Mouse (Mus musculus) bone marrow macrophage, adult 2 months (primary cell): ENCODE data around the gene Zmynd10.

Experiments used
- CTCF ChIP-seq: IDR thresholded peaks from 2 replicates; pipeline ENCODE4 v1.5.1; 2012; ENCODE audit warnings: low read depth, mild to moderate bottlenecking, low read length, moderate library complexity
- POLR2A ChIP-seq: IDR thresholded peaks from 2 replicates; pipeline ENCODE4 v1.6.1; 2012; ENCODE audit warnings: mild to moderate bottlenecking, low read depth, low read length, borderline replicate concordance

GRCm38 (mm10) chr9:107586974-107587832 is 40.1 kb downstream of the Zmynd10 start, which contains the start of gene Ifrd2:
- TF ChIP-seq CTCF (no peak), POLR2A (no peak)
